Mouse (Mus musculus): ENCODE data around the gene Myo1h.

Myo1h gene

GRCm38 (mm10) chr5:114296693-114297631 lies 8.0 kb downstream of the Myo1h start:
- DNase-seq, result peak; percentile 95

- DNase-seq, result no peak
These were observed 9.4 kb downstream of the Myo1h start for GRCm38 (mm10) chr5:114298212-114298894.

- no peak for DNase-seq
These were observed 10.3 kb downstream of the Myo1h start for GRCm38 (mm10) chr5:114299156-114299855.

GRCm38 (mm10) chr5:114299883-114300610 lies 11.1 kb downstream of the Myo1h start:
- no peak for DNase-seq

- DNase-seq, result peak; percentile 70
These were observed 14.2 kb downstream of the Myo1h start for GRCm38 (mm10) chr5:114303166-114303565.

GRCm38 (mm10) chr5:114306496-114306895 lies 17.5 kb downstream of the Myo1h start:
- DNase-seq, result no peak

GRCm38 (mm10) chr5:114308765-114309679 lies 20.1 kb downstream of the Myo1h start:
- no peak for DNase-seq

- DNase-seq, result no peak
These were observed 20.7 kb downstream of the Myo1h start for GRCm38 (mm10) chr5:114309680-114310036.

GRCm38 (mm10) chr5:114323105-114323790 lies 34.3 kb downstream of the Myo1h start:
- no peak for DNase-seq

- no peak for DNase-seq
These were observed 35.0 kb downstream of the Myo1h start for GRCm38 (mm10) chr5:114323791-114324507.

GRCm38 (mm10) chr5:114342996-114343395 lies 54.0 kb downstream of the Myo1h start:
- no peak for DNase-seq

GRCm38 (mm10) chr5:114343612-114344011 lies 54.6 kb downstream of the Myo1h start:
- no peak for DNase-seq

GRCm38 (mm10) chr5:114345538-114345937 lies 56.6 kb downstream of the Myo1h start:
- peak; percentile 71 for DNase-seq

- no peak for DNase-seq
These were observed 58.0 kb downstream of the Myo1h start for GRCm38 (mm10) chr5:114347005-114347404.

GRCm38 (mm10) chr5:114351490-114351889 lies 62.5 kb downstream of the Myo1h start:
- DNase-seq, result peak; percentile 90

GRCm38 (mm10) chr5:114356250-114356935 lies 67.4 kb downstream of the Myo1h start:
- DNase-seq, result peak; percentile 98

GRCm38 (mm10) chr5:114356936-114357751 lies 68.2 kb downstream of the Myo1h start:
- DNase-seq, result peak; percentile 97

GRCm38 (mm10) chr5:114358833-114359232 lies 69.9 kb downstream of the Myo1h start:
- DNase-seq, result no peak

- DNase-seq, result peak; percentile 79
These were observed 70.6 kb downstream of the Myo1h start for GRCm38 (mm10) chr5:114359586-114359985.
